Mouse (Mus musculus) heart, postnatal 14 days (tissue): ENCODE results near the gene Mmp28. TPM values are rescaled to one million over a fixed set of nuclear protein-coding genes. Genes with fewer than 3 reads are reported as not detected.

Experiments used
- DNase-seq, 2 experiments: peaks; one replicate each; pipeline ENCODE4 v3.0.0; 2021 to 2022
- intact Hi-C: fragments of 180-260 bp; cut with DNase I; formaldehyde crosslinking; loops from one replicate; pipeline ENCODE4 v1.15.1; 2025
- long read RNA-seq, 2 experiments: library from polyadenylated mRNA; stranded (forward); transcript quantifications; one replicate each; pipeline ENCODE4 v2.0.0; 2021
- total RNA-seq, 2 experiments: library from RNA; stranded (reverse); gene quantifications; 2 replicates each; pipeline ENCODE4 v1.2.3; 2021

Mmp28 gene
- 1 to 10 TPM; 7.6 to 9.6 TPM for total RNA-seq
- long read RNA-seq, experiment 1: 0 reads
- long read RNA-seq, experiment 2, partial matches to known transcripts: 0 of 1 reads
- long read RNA-seq, experiment 2, other reads (novel, unspliced or antisense): 1 of 1 reads

DNA sequence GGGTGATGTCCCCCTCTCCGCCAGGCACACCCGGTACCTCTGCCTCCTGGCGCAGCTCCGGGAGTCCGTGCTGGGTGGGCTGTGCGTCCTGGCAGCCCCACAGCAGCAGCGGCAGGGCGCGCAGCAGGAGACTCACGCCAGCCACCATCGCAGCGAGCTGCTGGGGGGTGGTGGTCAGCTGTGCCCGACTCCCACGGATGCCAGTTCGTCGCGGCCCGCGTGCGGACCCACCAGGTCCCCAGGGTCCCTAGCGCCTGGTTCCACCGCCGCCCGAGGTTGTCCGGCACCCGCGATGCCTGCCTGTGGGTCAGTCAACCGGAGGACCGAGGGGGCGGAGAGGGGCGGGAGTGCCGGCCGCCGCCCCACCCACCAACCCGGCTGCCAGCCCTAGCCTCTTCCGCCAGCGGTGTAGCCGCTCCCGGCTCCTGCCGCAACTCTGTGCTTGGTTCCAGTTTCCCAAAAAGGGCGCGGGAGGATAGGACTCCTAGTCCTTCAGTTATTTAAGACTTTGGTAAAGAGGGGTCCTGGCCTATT is at the start of gene Mmp28:
Mmp28 (minus strand) TSS at position 361 of the 534 bp plus-strand sequence.
- DNase-seq: peak; percentile 79 to 81
- intact Hi-C loops: no loop called here

- DNase-seq: no peak
- intact Hi-C loops: no loop called here
Observed at GRCm38 (mm10) chr11:83509521-83509920, 46.6 kb upstream of the Mmp28 start.

DNA sequence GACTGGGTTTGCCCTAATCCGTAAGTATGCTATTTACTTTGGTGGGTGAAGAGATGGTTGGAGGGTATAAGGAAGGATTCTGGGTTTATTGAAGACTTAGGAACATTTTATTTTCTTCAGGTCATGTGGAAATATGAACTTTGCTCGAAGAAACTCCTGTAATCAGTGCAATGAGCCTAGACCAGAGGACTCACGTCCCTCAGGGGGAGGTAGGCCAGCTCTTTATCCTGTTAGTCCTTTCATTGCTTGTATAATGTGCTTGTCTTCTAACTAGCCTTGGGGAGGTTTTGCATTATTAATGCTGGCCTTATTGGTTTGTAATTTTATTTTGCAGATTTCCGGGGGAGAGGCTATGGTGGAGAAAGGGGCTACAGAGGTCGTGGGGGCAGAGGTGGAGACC is 41.4 kb upstream of the Mmp28 start:
- DNase-seq: no peak
- intact Hi-C loops: no loop called here

DNA sequence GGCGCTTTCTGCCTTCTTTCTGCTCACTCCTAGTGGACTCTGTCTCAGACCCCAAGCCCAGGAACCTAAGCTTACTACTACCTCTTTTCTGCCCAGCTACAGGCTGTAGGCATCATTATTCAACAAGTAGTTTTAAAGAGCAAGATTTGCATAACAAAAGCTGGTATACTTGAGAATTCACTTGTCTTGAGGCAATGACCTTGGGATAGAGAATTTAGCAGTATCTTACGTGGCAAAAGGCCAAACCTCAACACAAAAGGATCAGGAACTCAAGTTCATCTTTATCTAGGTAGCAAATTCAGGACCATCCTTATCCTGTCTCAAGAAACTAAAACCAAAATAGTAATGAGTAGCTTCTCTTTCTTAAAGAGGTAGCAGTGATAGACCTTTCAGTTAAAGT is 32.7 kb upstream of the Mmp28 start:
- intact Hi-C loops: no loop called here
- no peak for DNase-seq

DNA sequence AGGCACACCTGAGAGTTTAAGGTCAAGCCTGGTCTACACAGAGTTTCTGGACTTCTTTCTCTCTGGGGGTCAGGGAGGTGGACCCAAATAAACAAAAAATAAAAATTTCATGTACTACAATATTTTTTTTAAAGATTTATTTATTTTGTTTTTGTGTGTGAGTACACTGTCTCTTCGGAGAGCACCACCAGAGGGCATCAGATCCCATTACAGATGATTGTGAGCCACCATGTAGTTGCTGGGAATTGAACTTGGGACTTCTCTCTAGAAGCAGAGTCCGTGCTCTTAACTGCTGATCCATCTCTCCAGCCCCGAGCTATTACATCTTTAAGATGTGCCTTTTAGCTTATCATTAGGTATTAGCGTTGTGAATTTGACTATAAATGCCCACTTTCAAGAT is 28.6 kb upstream of the Mmp28 start:
- intact Hi-C loops: no loop called here
- no peak for DNase-seq

- no peak for DNase-seq
- intact Hi-C loops: no loop called here
Observed at GRCm38 (mm10) chr11:83473235-83474016, 10.6 kb upstream of the Mmp28 start.

DNA sequence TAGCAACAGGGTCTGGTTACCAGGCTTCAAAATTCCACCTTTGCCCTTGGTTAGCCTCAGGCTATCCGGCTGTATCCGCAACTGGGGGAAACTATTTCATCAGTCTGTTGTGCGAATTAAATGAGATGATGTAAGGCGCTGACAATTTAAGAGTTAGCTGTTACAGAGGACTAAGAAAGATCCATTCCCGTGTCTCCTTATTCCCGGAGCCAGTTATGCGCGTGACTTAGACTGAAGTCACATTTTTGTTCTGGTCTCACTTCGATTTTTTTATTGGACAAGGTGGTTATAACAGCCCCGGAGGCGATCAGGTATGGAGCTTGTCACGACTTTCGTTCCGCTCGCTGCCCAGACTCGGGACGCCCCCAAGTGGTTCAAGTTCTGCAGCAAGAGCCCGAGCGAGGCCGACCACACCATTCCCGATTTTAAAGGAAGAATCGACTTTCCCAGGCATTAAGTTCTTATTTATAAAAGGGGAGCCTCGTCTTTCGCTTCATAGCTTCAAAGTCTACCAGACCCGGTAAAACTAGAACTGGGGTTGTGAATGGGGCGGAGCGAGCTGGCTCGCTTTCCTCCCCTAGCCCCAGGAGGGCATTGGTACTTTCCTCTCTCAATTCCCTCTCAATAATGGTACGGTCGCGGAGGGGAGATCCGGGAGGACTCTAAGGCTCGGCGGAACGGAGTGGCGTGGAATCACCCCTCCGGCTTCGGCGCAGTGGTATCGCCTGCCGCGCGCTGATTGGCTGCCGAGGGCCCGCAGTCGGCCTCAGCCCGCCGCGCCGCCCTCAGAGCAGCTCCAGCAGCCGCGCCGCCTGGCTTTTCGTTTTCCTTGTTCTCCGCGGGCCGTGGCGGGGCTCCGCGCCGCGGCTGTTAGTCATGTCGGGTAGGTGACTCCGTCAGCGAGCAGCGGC is 9.7 kb upstream of the Mmp28 start, which contains the start of gene Taf15:
Taf15 (plus strand) TSS at position 763 of the 911 bp plus-strand sequence.
- peak; percentile 98 to 99 for DNase-seq
- intact Hi-C loops: loop anchor here (1.0 kb wide), 1 partner anchor 29 kb away; no protein-coding TSS in a partner anchor

DNA sequence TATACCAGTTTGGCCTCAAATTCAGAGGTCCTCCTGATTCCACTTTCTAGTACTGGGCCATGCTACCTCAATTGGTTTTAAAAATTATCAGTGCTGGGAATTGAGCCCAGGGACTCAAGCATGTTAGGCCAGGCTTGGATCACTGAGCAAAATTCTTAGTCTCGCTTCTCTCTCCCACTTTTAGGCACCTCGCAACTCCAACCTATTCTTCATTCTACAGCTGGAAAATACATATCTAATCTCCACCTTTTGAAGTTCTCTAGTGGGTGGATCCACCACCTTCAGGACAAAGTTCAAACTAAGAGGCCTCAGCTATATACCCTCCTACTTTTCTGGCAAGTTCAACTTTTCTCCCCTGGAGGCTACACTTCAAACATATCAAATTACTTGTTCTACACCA is 8.9 kb upstream of the Mmp28 start:
- intact Hi-C loops: loop anchor here (1.0 kb wide), 1 partner anchor 28 kb away; no protein-coding TSS in a partner anchor
- DNase-seq: no peak

DNA sequence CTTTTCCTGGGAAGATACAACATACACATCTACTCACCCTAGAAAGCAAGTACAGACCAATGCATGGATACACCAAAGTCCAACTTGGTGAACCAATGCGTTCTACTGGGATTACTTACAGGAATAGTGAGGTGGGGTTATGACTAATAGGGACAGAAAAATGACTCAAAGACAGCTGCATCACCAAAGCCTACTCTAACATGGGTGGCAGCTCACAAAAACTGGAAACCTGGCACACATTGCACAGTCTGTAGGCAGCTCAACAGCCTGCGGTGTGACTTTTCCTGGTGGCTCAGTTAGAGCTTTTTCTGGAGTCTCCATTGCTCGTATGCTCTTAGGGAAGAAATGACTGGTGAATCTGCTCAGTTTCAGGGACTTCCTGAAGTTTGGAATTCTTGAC is 5.9 kb upstream of the Mmp28 start:
- DNase-seq: no peak
- intact Hi-C loops: no loop called here

GRCm38 (mm10) chr11:83467120-83467652 is 4.3 kb upstream of the Mmp28 start:
- DNase-seq: peak; percentile 84 to 85
- intact Hi-C loops: no loop called here

GRCm38 (mm10) chr11:83465976-83466375 is 3.1 kb upstream of the Mmp28 start:
- intact Hi-C loops: no loop called here
- DNase-seq: peak; percentile 56 to 73

- no peak for DNase-seq
Observed at GRCm38 (mm10) chr11:83461462-83462027, 1.3 kb downstream of the Mmp28 start.

GRCm38 (mm10) chr11:83457912-83458601 is 4.8 kb downstream of the Mmp28 start:
- intact Hi-C loops: no loop called here
- no peak for DNase-seq

More at GRCm38 (mm10) chr11:83461462-83462027, 1.3 kb downstream of the Mmp28 start:
- intact Hi-C loops: no loop called here

DNA sequence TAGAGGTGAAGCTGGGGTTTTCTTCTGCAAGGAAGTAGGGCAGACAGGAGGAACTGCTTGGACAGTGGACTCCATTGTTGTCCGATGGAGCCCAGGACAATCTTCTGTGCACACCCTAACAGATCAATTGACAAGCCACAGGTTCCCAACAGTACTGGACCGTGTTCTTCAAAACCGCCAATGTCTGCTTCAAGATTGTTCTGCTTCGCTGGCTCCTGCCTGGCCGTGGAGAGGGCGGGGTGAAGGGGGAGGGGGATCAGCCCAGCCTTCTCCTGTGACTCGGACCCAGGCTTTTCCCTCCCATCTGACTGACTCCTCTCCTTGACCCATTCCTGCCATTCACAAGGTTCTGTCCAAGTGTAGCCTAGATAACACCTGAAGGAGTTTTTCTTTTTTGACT is 5.6 kb downstream of the Mmp28 start:
- DNase-seq: no peak
- intact Hi-C loops: no loop called here

- intact Hi-C loops: no loop called here
- no peak for DNase-seq
Observed at GRCm38 (mm10) chr11:83455608-83456007, 7.3 kb downstream of the Mmp28 start.

DNA sequence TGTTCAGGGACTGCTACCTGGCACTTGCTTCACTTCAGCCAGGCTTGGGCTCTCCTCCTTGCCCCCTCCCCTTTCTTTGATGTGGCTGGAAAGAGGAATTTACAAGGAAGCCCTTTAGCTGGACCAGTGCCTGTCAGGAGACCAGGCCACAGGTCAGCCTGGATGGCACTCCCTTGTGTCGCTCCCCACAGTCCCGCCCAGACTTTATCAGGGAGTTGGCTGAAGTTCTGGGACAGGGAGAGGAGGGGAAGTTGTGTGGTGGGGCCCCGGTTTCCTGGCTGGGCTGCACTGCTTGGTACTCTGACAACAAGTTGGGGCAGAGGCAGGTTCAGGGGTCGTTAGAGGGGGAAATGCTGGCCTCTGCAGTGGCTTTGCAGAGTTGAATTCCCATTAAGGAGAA is 8.3 kb downstream of the Mmp28 start:
- intact Hi-C loops: no loop called here
- DNase-seq: peak in 1 of 2 experiments; percentile 50

GRCm38 (mm10) chr11:83451281-83451680 is 11.6 kb downstream of the Mmp28 start:
- intact Hi-C loops: no loop called here
- DNase-seq: no peak

GRCm38 (mm10) chr11:83450550-83450949 is 12.3 kb downstream of the Mmp28 start:
- intact Hi-C loops: no loop called here

GRCm38 (mm10) chr11:83449298-83449697 is 13.6 kb downstream of the Mmp28 start:
- DNase-seq: no peak
- intact Hi-C loops: no loop called here

More at GRCm38 (mm10) chr11:83450550-83450949, 12.3 kb downstream of the Mmp28 start:
- DNase-seq: no peak

DNA sequence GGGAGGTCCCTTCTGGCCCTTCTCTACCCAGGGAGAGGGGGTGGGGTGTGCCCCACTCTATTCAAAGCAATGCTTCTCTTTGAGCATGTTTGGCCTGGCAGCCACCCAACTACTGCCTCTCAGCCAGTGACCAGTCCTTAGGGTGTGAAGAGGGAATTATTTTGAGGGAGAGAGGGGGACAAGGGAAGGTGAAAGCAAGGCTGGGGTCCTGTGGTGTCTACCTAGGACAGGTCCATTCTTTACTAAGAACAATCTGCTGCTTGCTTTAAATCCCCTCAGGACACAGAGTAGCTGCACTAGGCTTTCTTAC is 14.0 kb downstream of the Mmp28 start:
- DNase-seq: peak; percentile 60 to 62
- intact Hi-C loops: no loop called here
